Mouse (Mus musculus) neural tube, embryonic 14.5 days (tissue): Measurements from ENCODE around the gene Zfp110. TPM values are rescaled to one million over a fixed set of nuclear protein-coding genes. Genes with fewer than 3 reads are reported as not detected.
A peak's percentile ranks its signal among the peaks of the same experiment; 100 is the strongest.
"Not testable (repeated sequence)": the region's sequence is repeated elsewhere in the genome, so short reads cannot be mapped to it uniquely, and the experiment has no call there.

Source experiments
- ATAC-seq: fragments of 200-750 bp; cut with Nextera tagmentation; 2 replicates; pipeline ENCODE4 v1.8.0; 2017; ENCODE audit warnings: low read depth, mild to moderate bottlenecking, moderate TSS enrichment, moderate library complexity
- H3K27ac ChIP-seq: fragments of 300-500 bp; sonication (generic); 2 replicates; pipeline ENCODE4 v1.5.1; 2014; ENCODE audit warnings: low read depth, mild to moderate bottlenecking, control low read depth, low read length, moderate library complexity, mixed read lengths
- H3K27me3 ChIP-seq: fragments of 300-500 bp; sonication (generic); 2 replicates; pipeline ENCODE4 v1.6.1; 2014; ENCODE audit warnings: low read length; ENCODE audit not compliant: control insufficient read depth, insufficient read depth
- H3K36me3 ChIP-seq: fragments of 300-500 bp; sonication (generic); 2 replicates; pipeline ENCODE4 v1.6.1; 2014; ENCODE audit warnings: low read length, mixed read lengths; ENCODE audit not compliant: control insufficient read depth, insufficient read depth
- H3K4me1 ChIP-seq: fragments of 300-500 bp; sonication (generic); 2 replicates; pipeline ENCODE4 v1.6.1; 2014; ENCODE audit warnings: low read length; ENCODE audit not compliant: control insufficient read depth, insufficient read depth
- H3K4me2 ChIP-seq: fragments of 300-500 bp; sonication (generic); 2 replicates; pipeline ENCODE4 v1.6.1; 2014; ENCODE audit warnings: mild to moderate bottlenecking, low read depth, low read length, control low read depth
- H3K4me3 ChIP-seq: fragments of 300-500 bp; sonication (generic); 2 replicates; pipeline ENCODE4 v1.5.1; 2014; ENCODE audit warnings: low read depth, low read length, control low read depth, mixed read lengths
- H3K9ac ChIP-seq: fragments of 300-500 bp; sonication (generic); replicated peaks from 2 replicates; pipeline ENCODE4 v1.6.1; 2014; ENCODE audit warnings: low read depth, mild to moderate bottlenecking, control low read depth, low read length, mixed read lengths
- H3K9me3 ChIP-seq: fragments of 300-500 bp; sonication (generic); 2 replicates; pipeline ENCODE4 v1.6.1; 2016; ENCODE audit warnings: low read length; ENCODE audit not compliant: control insufficient read depth
- WGBS: fragments of 180-500 bp; shearing (Covaris S2); extraction: QIAGEN DNeasy Blood & Tissue Kit; methylation state at CpG from one replicate; pipeline ENCODE4 v1.1.7; 2014; 5-methylcytosine and 5-hydroxymethylcytosine counted together
- polyA plus RNA-seq: library from polyadenylated mRNA; unstranded; fragments of >200 nt; fragmentation: Nextera tagmentation; extraction: Ambion mirVana; gene quantifications from 2 replicates; pipeline ENCODE4 v1.2.1, GENCODE M21; 2014

Gene Zfp110
- polyA plus RNA-seq = 24.1 and 27.7 TPM in 2 replicates

- Histone ChIP-seq H3K4me2 (peak within 1 kb of the TSS; percentile 58), H3K4me1 (no peaks in the 10 kb centered on the region), H3K4me3 (peak within 1 kb of the TSS; percentile 58), H3K9me3 (peaks cover 12% of the 10 kb centered on the region), H3K27me3 (no peaks in the 10 kb centered on the region), H3K9ac (peak within 1 kb of the TSS; percentile 65), H3K27ac (peak within 1 kb of the TSS; percentile 39; the same call in 1 of the 2 replicates), H3K36me3 (peaks cover 7% of the 10 kb centered on the region; the same call in 1 of the 2 replicates)
- peak; percentile 97 for ATAC-seq
- WGBS = 2% methylated on average over 47 of the region's 47 CpGs
These were observed at the start of gene Zfp110 for GRCm38 (mm10) chr7:12834162-12835120. TSS of gene Zfp110 (plus strand) at chr7:12834761.

- Histone ChIP-seq H3K27ac (no peak overlapping the region), H3K4me2 (no peak overlapping the region), H3K4me3 (no peak overlapping the region), H3K36me3 (no peaks in the 10 kb centered on the region), H3K27me3 (no peaks in the 10 kb centered on the region), H3K9me3 (no peaks in the 10 kb centered on the region), H3K9ac (no peak overlapping the region), H3K4me1 (no peaks in the 10 kb centered on the region)
- WGBS = 81% methylated on average over 6 of the region's 6 CpGs
- no peak for ATAC-seq
These were observed 47.2 kb upstream of the Zfp110 start for GRCm38 (mm10) chr7:12787333-12787732.

- H3K9ac ChIP-seq = no peak overlapping the region
- WGBS = 17% methylated on average over 5 of the region's 5 CpGs
- 0 out of 2 replicates have a peak, but pooled peaks have one; percentile 41 for ATAC-seq
These were observed 46.5 kb upstream of the Zfp110 start for GRCm38 (mm10) chr7:12788025-12788424.

GRCm38 (mm10) chr7:12792624-12793023 is 41.9 kb upstream of the Zfp110 start:
- not testable (repeated sequence) for H3K27me3 ChIP-seq, H3K9ac ChIP-seq, H3K36me3 ChIP-seq, H3K4me1 ChIP-seq, H3K9me3 ChIP-seq, H3K4me2 ChIP-seq, H3K27ac ChIP-seq, H3K4me3 ChIP-seq, ATAC-seq
- 89% methylated on average over 11 of the region's 11 CpGs for WGBS

More at GRCm38 (mm10) chr7:12788025-12788424, 46.5 kb upstream of the Zfp110 start:
- Histone ChIP-seq H3K4me3 (no peak overlapping the region), H3K4me1 (no peaks in the 10 kb centered on the region), H3K27ac (no peak overlapping the region), H3K4me2 (no peak overlapping the region), H3K9me3 (no peaks in the 10 kb centered on the region), H3K36me3 (no peaks in the 10 kb centered on the region), H3K27me3 (no peaks in the 10 kb centered on the region)

- Histone ChIP-seq H3K4me2 (no peak overlapping the region), H3K27me3 (no peaks in the 10 kb centered on the region), H3K36me3 (no peaks in the 10 kb centered on the region), H3K4me3 (no peak overlapping the region), H3K4me1 (no peaks in the 10 kb centered on the region), H3K9ac (no peak overlapping the region), H3K27ac (no peak overlapping the region), H3K9me3 (peaks cover 10% of the 10 kb centered on the region; the same call in 1 of the 2 replicates)
- no peak for ATAC-seq
- 70% methylated on average over 2 of the region's 2 CpGs for WGBS
These were observed 36.6 kb upstream of the Zfp110 start for GRCm38 (mm10) chr7:12797971-12798370.

- H3K4me1 ChIP-seq = no peaks in the 10 kb centered on the region
- H3K27me3 ChIP-seq = no peaks in the 10 kb centered on the region
- no peak overlapping the region for H3K9ac ChIP-seq
- peaks cover 10% of the 10 kb centered on the region; the same call in 1 of the 2 replicates for H3K9me3 ChIP-seq
- H3K27ac ChIP-seq = no peak overlapping the region
- no peaks in the 10 kb centered on the region for H3K36me3 ChIP-seq
- 89% methylated on average over 1 of the region's 1 CpGs for WGBS
- no peak overlapping the region for H3K4me2 ChIP-seq
- H3K4me3 ChIP-seq = no peak overlapping the region
- no peak for ATAC-seq
These were observed 35.0 kb upstream of the Zfp110 start for GRCm38 (mm10) chr7:12799554-12799953.

GRCm38 (mm10) chr7:12802866-12803726 is 31.5 kb upstream of the Zfp110 start, which contains the start of gene Zscan18:
TSS of gene Zscan18 (minus strand) at chr7:12803635.
- Histone ChIP-seq H3K4me2 (peak within 1 kb of the TSS; percentile 86), H3K4me1 (no peaks in the 10 kb centered on the region), H3K27ac (peak within 1 kb of the TSS; percentile 91), H3K9ac (peak within 1 kb of the TSS; percentile 72), H3K36me3 (peaks cover 12% of the 10 kb centered on the region; the same call in 1 of the 2 replicates), H3K4me3 (peak within 1 kb of the TSS; percentile 37), H3K9me3 (peaks cover 3% of the 10 kb centered on the region; the same call in 1 of the 2 replicates), H3K27me3 (no peaks in the 10 kb centered on the region)
- 6% methylated on average over 29 of the region's 31 CpGs for WGBS
- ATAC-seq = peak; percentile 98

- ATAC-seq = no peak; the same call in 1 of the 2 replicates
- Histone ChIP-seq H3K4me1 (no peaks in the 10 kb centered on the region), H3K9ac (peak overlapping the region; percentile 72), H3K4me3 (peak overlapping the region; percentile 37), H3K4me2 (peak overlapping the region; percentile 86), H3K27ac (peak overlapping the region; percentile 91), H3K27me3 (no peaks in the 10 kb centered on the region), H3K36me3 (peaks cover 18% of the 10 kb centered on the region; the same call in 1 of the 2 replicates), H3K9me3 (peaks cover 2% of the 10 kb centered on the region; the same call in 1 of the 2 replicates)
- 1% methylated on average over 16 of the region's 16 CpGs for WGBS
These were observed 30.9 kb upstream of the Zfp110 start for GRCm38 (mm10) chr7:12803727-12804071.
